Mouse (Mus musculus) T-cell, adult 2 months (primary cell): Measurements from ENCODE around the gene Zfp322a.
"Not testable (repeated sequence)": the region's sequence is repeated elsewhere in the genome, so short reads cannot be mapped to it uniquely, and the experiment has no call there.

Experiments used
- DNase-seq: peaks from one replicate; pipeline ENCODE4 v3.0.0; 2022; ENCODE audit warnings: low spot score

Gene Zfp322a

DNA sequence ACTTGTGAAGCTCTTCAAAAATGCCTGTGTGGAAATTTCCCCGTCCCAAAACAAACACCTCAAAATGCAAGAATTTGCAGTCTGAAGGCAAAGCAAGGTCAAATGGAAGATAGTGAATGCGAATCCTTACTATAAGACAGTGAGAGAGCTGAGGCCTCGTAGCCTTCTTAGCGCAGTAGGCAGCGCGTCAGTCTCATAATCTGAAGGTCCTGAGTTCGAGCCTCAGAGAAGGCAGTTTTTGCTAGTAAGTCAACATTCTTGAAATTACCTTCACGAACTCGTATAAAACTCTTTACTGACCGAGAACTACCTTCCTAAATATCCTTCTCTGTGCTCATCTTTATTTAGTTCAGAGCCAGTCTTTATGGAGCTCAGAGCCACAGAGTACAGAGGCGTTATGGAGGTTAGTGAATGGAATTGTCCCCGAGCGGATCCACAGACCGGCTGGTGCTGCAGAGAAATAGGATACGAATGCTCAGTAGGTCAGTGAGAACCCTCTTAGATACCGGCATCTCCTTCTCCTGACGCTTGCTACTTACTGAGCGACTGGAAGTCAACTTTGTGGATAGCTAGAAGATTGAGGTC is 51.6 kb downstream of the Zfp322a start:
- DNase-seq, result no peak

DNA sequence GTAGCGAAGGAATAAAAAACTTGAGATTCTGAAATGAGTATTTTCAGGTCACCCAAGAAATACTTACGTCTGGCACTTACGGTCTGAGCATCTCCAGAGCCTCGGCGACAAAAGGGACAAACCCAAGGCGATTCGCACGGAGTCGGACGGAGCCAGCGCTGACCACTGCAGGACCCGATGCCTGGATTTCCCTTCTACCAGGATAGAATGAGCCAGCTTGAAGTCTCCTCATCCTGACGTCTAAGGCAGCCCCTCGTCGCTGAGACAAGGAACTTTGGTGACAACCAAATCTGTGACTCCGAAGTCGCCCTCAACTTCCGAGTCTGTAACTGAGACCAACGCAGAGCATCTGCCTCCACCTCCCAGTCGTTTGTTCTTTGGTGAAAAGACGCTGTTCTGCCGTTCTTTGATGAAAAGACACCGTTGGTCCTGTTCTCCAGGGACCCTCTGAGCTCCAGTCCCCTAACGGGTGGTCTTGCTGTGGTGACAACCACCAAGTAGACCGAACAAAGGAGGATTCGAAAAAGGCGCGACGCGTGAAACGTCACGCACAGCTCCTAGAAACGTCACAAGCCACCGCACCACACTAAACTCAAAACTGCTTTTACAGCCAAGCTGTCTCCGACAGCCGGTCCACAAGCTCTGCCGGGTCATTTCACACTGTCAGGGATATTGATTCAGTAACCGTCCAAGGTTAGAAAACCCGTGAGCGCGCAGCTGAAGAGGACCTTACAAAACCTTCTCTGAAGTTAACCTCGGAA is 55.9 kb downstream of the Zfp322a start:
- no peak for DNase-seq

- DNase-seq, result no peak
Measured at GRCm38 (mm10) chr13:23310036-23310435, 59.0 kb downstream of the Zfp322a start.

DNA sequence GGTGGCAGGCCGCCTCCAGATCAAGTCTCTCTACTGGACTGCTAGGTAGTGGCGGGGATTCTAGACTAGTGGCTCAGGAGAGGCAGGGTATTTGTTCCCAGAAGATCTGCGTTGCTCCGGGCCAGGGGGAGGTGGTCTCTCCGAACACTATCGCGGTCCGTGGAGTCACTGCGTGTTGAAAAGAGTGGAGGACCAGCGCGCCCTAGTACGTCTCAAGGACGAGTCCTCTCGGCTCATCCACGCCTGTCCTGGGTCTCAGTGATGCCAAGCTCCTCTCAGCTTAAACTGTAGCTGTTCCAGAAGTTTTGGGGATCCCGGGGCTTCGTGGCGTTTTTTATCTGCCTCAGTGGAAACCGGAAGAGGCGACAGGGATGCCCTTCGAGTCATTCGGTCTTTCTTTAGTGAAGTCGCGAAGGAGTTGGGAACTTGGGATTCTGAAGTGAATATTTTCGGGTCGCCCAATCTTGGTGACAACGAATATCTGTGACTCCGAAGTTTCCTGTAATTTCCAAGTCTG is 59.5 kb downstream of the Zfp322a start:
- no peak for DNase-seq

GRCm38 (mm10) chr13:23308639-23309307 is 60.2 kb downstream of the Zfp322a start:
- not testable (repeated sequence) for DNase-seq

GRCm38 (mm10) chr13:23307069-23307814 is 61.8 kb downstream of the Zfp322a start:
- DNase-seq, result no peak

GRCm38 (mm10) chr13:23306707-23307068 is 62.3 kb downstream of the Zfp322a start:
- DNase-seq, result no peak
